8 mouse cellular contexts compared by ENCODE assay signal in genomic region chr3:37876016-37876765, GRCm38 (mm10).
DNase-seq lines count a peak whose midpoint lies in the region; ATAC-seq and TF ChIP-seq lines count a peak whose summit lies in the region.

No protein-coding gene starts in this region.

- WGBS in kidney, embryonic 14.5 days = 74% methylated on average over 13 of the region's 13 CpGs

- TF ChIP-seq CTCF in embryonic fibroblast, embryonic 13.5 days (IDR thresholded peaks at IDR 0.05; ENCODE audit: borderline replicate concordance, insufficient read depth, low read length) = no peak

- peak; percentile 8; the same call in 1 of the 2 replicates for ATAC-seq in kidney, embryonic 14.5 days (ENCODE audit: low FRiP score, low TSS enrichment)

- no peak overlapping the region for H3K9ac ChIP-seq in kidney, embryonic 14.5 days (ENCODE audit: low read depth, low read length)

- no peak overlapping the region for H3K4me3 ChIP-seq in embryonic fibroblast, embryonic 13.5 days (ENCODE audit: insufficient read depth, low read length)
- H3K4me3 ChIP-seq in kidney, embryonic 14.5 days (ENCODE audit: low read length) = no peak overlapping the region

- peaks cover 20% of the 10 kb centered on the region for H3K4me1 ChIP-seq in embryonic fibroblast, embryonic 13.5 days (ENCODE audit: control insufficient read depth, insufficient read depth, low read length)
- peaks cover 5% of the 10 kb centered on the region; the same call in 1 of the 2 replicates for H3K4me1 ChIP-seq in kidney, embryonic 14.5 days (ENCODE audit: control insufficient read depth, insufficient read depth, low read length)

- H3K9me3 ChIP-seq in kidney, embryonic 14.5 days (ENCODE audit: control insufficient read depth, low read length) = no peaks in the 10 kb centered on the region

- intact Hi-C loops in heart, postnatal 10 days (cut with DNase I) = loop anchor here (5.0 kb wide), 1 partner anchor 234 kb away; no protein-coding TSS in a partner anchor

- no peak overlapping the region for H3K4me2 ChIP-seq in kidney, embryonic 14.5 days (replicated peaks; ENCODE audit: low read depth, low read length)

- DNase-seq in heart, adult 18-20 months = peak; percentile 49 to 64
- no peak for DNase-seq in heart, postnatal 10 days
- peak; percentile 75 for DNase-seq in lung, postnatal 25 days (ENCODE audit: low spot score)
- DNase-seq in thymus, postnatal 14 days = no peak
- DNase-seq in spleen, adult 12 weeks (ENCODE audit: low spot score) = no peak
- DNase-seq in cerebellum, adult 9-11 months = no peak

- no peaks in the 10 kb centered on the region for H3K27me3 ChIP-seq in kidney, embryonic 14.5 days (ENCODE audit: control insufficient read depth, insufficient read depth, low read length)

- peak overlapping the region; percentile 79 for H3K27ac ChIP-seq in embryonic fibroblast, embryonic 13.5 days (ENCODE audit: insufficient read depth, low read length)
- H3K27ac ChIP-seq in kidney, embryonic 14.5 days (ENCODE audit: low read depth, low read length) = peak overlapping the region; percentile 64; the same call in 1 of the 2 replicates

- H3K36me3 ChIP-seq in kidney, embryonic 14.5 days (ENCODE audit: control insufficient read depth, insufficient read depth, low read length) = no peaks in the 10 kb centered on the region

- TF ChIP-seq POLR2A in embryonic fibroblast, embryonic 13.5 days (IDR thresholded peaks at IDR 0.05; ENCODE audit: low read depth, low read length) = no peak

Comparison
In these comparisons a context has a peak if more than half of its experiments do, and no peak if none do; other contexts are left out.
1. DNase-seq: peak in heart, adult 18-20 months (2 of 2) and lung, postnatal 25 days (single experiment); none in heart, postnatal 10 days (0 of 2), thymus, postnatal 14 days (single experiment), spleen, adult 12 weeks (single experiment) and cerebellum, adult 9-11 months (single experiment).